Mouse (Mus musculus): ENCODE data around the gene Gm2a. TPM values are rescaled to one million over a fixed set of nuclear protein-coding genes. Genes with fewer than 3 reads are reported as not detected.

Gene Gm2a
- polyA plus RNA-seq (2014; fragmentation: Nextera tagmentation; extraction: Ambion mirVana) = 23.4 and 23.6 TPM in 2 replicates

DNA sequence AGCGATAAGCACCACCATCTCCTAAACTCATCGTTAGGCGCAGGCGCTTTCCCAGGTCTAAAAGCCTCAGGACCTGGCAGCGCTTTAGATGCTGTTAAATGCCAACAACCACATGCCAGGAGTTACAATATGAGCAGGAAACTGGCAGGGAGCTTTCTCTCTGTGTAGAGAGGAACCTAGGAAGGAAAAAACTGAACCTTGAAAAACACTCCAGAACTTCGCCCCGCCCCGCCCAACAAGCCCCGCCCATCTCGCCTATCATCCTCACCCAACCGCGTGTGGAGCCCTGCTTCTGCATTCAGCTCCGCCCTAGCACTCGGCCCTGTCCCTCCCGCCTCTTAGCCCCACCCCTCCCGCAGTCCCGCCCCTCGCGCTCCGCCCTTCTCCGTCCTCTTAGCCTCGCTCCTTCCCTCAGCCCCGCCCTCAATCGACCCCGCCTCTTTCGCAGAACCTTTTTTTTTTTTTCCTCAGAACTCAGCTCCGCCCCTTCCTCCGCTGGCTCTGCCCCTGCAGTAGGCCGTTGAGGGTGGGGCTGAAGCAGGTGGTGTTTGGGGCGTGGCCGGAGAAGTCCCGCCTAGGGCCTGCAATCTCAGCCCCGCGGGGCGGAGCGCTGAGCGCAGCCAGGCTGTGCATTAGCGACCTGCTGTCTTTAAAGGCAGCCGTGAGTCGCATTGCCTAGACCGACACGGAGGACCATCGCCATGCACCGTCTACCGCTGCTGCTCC is at the start of gene Gm2a:
Gene Gm2a, plus strand, starts transcription at position 653 of the 726 bp plus-strand sequence.
- Histone ChIP-seq H3K36me3 (ENCODE audit: control insufficient read depth, insufficient read depth, low read length) (no peaks in the 10 kb centered on the region), H3K9me3 (ENCODE audit: control insufficient read depth, low read length) (no peaks in the 10 kb centered on the region), H3K4me3 (replicated peaks; ENCODE audit: low read depth, low read length) (peak within 1 kb of the TSS; percentile 52), H3K27me3 (ENCODE audit: control insufficient read depth, insufficient read depth, low read length) (no peaks in the 10 kb centered on the region), H3K27ac (replicated peaks; ENCODE audit: low read depth, low read length) (peak within 1 kb of the TSS; percentile 69), H3K9ac (replicated peaks; ENCODE audit: low read length) (peak within 1 kb of the TSS; percentile 62), H3K4me1 (ENCODE audit: control insufficient read depth, insufficient read depth, low read length) (no peaks in the 10 kb centered on the region), H3K4me2 (ENCODE audit: low read length) (peak within 1 kb of the TSS; percentile 66)
- DNase-seq (peak; percentile 94), ATAC-seq (ENCODE audit: low FRiP score, low TSS enrichment) (peak; percentile 93)
- 3% methylated on average over 45 of the region's 45 CpGs for WGBS

DNA sequence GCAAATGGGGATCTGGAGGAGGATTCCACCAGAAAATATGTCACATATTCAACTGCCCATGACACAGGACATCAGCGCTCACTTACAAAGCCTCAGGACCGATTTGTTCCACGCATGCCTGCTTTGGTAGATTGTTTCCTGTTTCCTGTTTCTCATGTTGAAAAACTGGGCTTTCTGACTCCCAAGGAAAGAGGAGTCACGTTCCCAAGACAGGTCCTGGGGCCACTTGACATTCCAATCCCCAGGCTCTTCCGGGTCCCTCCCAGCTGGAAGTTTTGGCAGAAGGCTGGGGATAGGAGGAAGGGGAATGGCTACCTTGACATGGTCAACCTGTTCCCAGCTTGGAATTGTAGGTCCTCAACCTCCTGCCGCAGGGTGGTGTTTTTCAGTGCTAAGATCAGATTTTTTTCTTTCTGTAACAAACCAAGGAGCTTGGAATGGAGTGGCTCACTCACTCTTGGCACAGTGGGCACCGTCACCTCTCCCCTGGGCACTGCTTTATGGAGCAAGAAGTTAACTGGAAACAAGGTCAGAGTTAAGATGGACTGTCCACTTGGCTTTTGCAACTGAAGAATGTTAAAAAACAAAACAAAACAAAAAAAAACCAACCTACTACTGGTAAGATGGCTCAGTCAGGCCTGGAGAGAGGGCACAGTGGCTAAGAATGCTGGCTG is 46.9 kb upstream of the Gm2a start:
- H3K27me3 ChIP-seq (ENCODE audit: control insufficient read depth, insufficient read depth, low read length) = no peaks in the 10 kb centered on the region
- H3K4me1 ChIP-seq (ENCODE audit: control insufficient read depth, insufficient read depth, low read length) = no peaks in the 10 kb centered on the region
- no peak overlapping the region for H3K9ac ChIP-seq (replicated peaks; ENCODE audit: low read length)
- H3K36me3 ChIP-seq (ENCODE audit: control insufficient read depth, insufficient read depth, low read length) = no peaks in the 10 kb centered on the region
- no peak overlapping the region for H3K27ac ChIP-seq (replicated peaks; ENCODE audit: low read depth, low read length)
- H3K4me2 ChIP-seq (ENCODE audit: low read length) = no peak overlapping the region
- DNase-seq = no peak
- H3K4me3 ChIP-seq (replicated peaks; ENCODE audit: low read depth, low read length) = no peak overlapping the region
- 84% methylated on average over 7 of the region's 7 CpGs for WGBS
- H3K9me3 ChIP-seq (ENCODE audit: control insufficient read depth, low read length) = no peaks in the 10 kb centered on the region
- no peak for ATAC-seq (ENCODE audit: low FRiP score, low TSS enrichment)

DNA sequence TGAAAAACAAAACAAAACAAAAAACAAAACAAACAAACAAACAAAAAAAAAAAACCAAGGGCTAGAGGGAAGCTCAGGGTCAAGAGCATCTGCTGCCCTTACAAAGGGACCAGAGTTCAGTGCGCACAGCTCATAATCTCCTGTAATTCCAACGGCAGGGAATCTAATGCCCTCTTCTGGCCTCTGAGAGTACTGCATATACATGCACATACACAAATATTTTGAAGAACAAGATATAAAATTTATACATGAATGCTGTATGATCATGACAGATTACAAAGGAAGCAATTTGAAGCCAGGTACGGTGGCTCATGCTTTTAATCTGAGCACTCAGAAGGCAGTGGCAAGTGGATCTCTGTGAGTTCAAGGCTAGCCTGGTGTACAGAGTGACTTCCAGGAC is 40.4 kb upstream of the Gm2a start:
- ATAC-seq (ENCODE audit: low FRiP score, low TSS enrichment) (no peak), DNase-seq (no peak)
- Histone ChIP-seq H3K9me3 (ENCODE audit: control insufficient read depth, low read length) (no peaks in the 10 kb centered on the region), H3K36me3 (ENCODE audit: control insufficient read depth, insufficient read depth, low read length) (no peaks in the 10 kb centered on the region), H3K4me3 (replicated peaks; ENCODE audit: low read depth, low read length) (no peak overlapping the region), H3K9ac (replicated peaks; ENCODE audit: low read length) (no peak overlapping the region), H3K27me3 (ENCODE audit: control insufficient read depth, insufficient read depth, low read length) (no peaks in the 10 kb centered on the region), H3K4me1 (ENCODE audit: control insufficient read depth, insufficient read depth, low read length) (no peaks in the 10 kb centered on the region), H3K4me2 (ENCODE audit: low read length) (no peak overlapping the region), H3K27ac (replicated peaks; ENCODE audit: low read depth, low read length) (no peak overlapping the region)
- 86% methylated on average over 3 of the region's 3 CpGs for WGBS

DNA sequence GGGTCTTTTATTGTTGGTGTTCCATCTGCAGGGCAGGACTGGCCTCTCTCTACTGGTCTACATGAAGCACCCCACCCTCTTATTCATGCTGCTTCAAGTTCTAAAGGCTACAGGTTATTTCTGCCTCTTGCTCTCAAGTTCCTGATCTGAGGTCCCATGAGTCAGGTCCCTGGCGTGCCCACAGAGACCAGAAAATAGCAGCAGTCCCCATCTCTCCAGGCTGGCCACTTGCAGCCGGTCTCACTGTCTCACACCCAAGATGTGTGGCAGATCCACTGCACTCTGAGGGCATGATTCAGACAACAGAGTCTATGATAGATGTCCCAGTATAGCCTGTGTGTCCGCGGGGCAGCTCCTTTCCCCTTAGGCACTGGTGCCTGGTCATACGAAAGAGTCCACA is 37.1 kb upstream of the Gm2a start:
- no peak for DNase-seq
- no peak for ATAC-seq (ENCODE audit: low FRiP score, low TSS enrichment)
- no peaks in the 10 kb centered on the region for H3K27me3 ChIP-seq (ENCODE audit: control insufficient read depth, insufficient read depth, low read length)
- no peaks in the 10 kb centered on the region for H3K4me1 ChIP-seq (ENCODE audit: control insufficient read depth, insufficient read depth, low read length)
- no peaks in the 10 kb centered on the region for H3K36me3 ChIP-seq (ENCODE audit: control insufficient read depth, insufficient read depth, low read length)
- H3K4me2 ChIP-seq (ENCODE audit: low read length) = no peak overlapping the region
- WGBS = 94% methylated on average over 5 of the region's 5 CpGs
- H3K9ac ChIP-seq (replicated peaks; ENCODE audit: low read length) = no peak overlapping the region
- no peak overlapping the region for H3K4me3 ChIP-seq (replicated peaks; ENCODE audit: low read depth, low read length)
- H3K27ac ChIP-seq (replicated peaks; ENCODE audit: low read depth, low read length) = no peak overlapping the region
- no peaks in the 10 kb centered on the region for H3K9me3 ChIP-seq (ENCODE audit: control insufficient read depth, low read length)

DNA sequence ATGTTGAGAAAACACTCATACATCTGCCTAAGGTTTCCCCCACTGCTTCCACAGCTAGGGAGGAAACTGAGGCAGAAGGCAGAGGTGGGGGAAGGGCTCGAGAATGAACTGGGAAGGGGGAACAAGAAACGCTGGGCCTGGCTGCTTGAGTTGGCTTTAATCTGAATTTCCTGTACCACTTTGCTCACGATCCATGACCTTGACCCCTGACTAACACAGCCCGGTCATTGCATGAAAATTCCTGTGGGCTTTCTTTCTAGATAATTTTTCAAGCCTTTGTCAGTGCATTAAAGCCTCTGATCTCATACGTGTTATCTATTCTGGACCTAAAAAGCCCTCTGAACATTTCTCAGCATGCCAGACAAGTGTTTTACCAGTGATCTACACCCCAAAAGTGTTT is 35.1 kb upstream of the Gm2a start:
- Histone ChIP-seq H3K4me2 (ENCODE audit: low read length) (no peak overlapping the region), H3K4me3 (replicated peaks; ENCODE audit: low read depth, low read length) (no peak overlapping the region), H3K27ac (replicated peaks; ENCODE audit: low read depth, low read length) (no peak overlapping the region), H3K36me3 (ENCODE audit: control insufficient read depth, insufficient read depth, low read length) (no peaks in the 10 kb centered on the region), H3K9ac (replicated peaks; ENCODE audit: low read length) (no peak overlapping the region), H3K27me3 (ENCODE audit: control insufficient read depth, insufficient read depth, low read length) (no peaks in the 10 kb centered on the region), H3K4me1 (ENCODE audit: control insufficient read depth, insufficient read depth, low read length) (no peaks in the 10 kb centered on the region), H3K9me3 (ENCODE audit: control insufficient read depth, low read length) (no peaks in the 10 kb centered on the region)
- ATAC-seq (ENCODE audit: low FRiP score, low TSS enrichment) (no peak), DNase-seq (no peak)
- 68% methylated on average over 5 of the region's 5 CpGs for WGBS

DNA sequence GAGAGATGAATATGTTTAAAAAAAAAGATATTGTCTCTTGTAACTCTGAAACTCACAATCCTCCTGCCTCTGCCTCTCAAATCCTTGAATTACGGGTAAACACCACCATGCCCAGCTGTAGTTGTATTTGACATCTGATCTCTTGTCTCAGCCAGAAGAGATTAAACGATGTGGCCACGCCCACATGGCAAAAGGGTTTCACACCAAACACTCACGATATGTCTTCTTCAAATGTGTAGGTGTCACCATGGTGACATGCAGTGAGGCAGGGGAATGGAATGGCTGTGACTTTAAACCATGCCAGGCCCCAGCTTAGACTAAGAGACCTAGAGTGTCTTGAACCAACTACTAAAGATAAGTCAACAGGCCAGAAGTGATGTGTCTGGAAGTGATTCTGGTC is 31.0 kb upstream of the Gm2a start:
- Histone ChIP-seq H3K9ac (replicated peaks; ENCODE audit: low read length) (no peak overlapping the region), H3K27me3 (ENCODE audit: control insufficient read depth, insufficient read depth, low read length) (no peaks in the 10 kb centered on the region), H3K27ac (replicated peaks; ENCODE audit: low read depth, low read length) (no peak overlapping the region), H3K36me3 (ENCODE audit: control insufficient read depth, insufficient read depth, low read length) (no peaks in the 10 kb centered on the region), H3K4me2 (ENCODE audit: low read length) (no peak overlapping the region), H3K4me1 (ENCODE audit: control insufficient read depth, insufficient read depth, low read length) (no peaks in the 10 kb centered on the region), H3K4me3 (replicated peaks; ENCODE audit: low read depth, low read length) (no peak overlapping the region), H3K9me3 (ENCODE audit: control insufficient read depth, low read length) (no peaks in the 10 kb centered on the region)
- 50% methylated on average over 4 of the region's 4 CpGs for WGBS
- DNase-seq (no peak), ATAC-seq (ENCODE audit: low FRiP score, low TSS enrichment) (no peak)

DNA sequence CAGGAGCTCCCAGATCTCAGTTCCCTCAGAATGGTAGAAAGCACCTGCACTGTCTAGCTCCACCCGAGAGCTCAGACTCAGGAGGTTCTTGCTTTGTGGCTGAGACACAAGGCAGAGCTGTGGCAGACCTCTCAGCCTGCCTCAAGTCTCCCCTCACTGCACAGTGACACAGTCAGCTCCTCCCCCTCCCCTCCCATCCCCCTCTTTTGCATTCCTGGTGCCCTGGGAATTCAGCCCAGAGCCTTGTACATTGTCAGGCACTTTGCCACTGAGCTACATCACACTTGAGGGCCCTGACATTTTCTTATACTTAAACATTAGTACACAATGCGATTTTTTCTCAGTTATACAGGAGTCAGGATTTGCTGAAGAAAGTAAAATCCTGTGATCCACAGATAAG is 28.9 kb upstream of the Gm2a start:
- Histone ChIP-seq H3K4me3 (replicated peaks; ENCODE audit: low read depth, low read length) (no peak overlapping the region), H3K27me3 (ENCODE audit: control insufficient read depth, insufficient read depth, low read length) (no peaks in the 10 kb centered on the region), H3K36me3 (ENCODE audit: control insufficient read depth, insufficient read depth, low read length) (no peaks in the 10 kb centered on the region), H3K9me3 (ENCODE audit: control insufficient read depth, low read length) (no peaks in the 10 kb centered on the region), H3K4me1 (ENCODE audit: control insufficient read depth, insufficient read depth, low read length) (no peaks in the 10 kb centered on the region), H3K27ac (replicated peaks; ENCODE audit: low read depth, low read length) (no peak overlapping the region), H3K4me2 (ENCODE audit: low read length) (no peak overlapping the region), H3K9ac (replicated peaks; ENCODE audit: low read length) (no peak overlapping the region)
- no peak for ATAC-seq (ENCODE audit: low FRiP score, low TSS enrichment)
- peak; percentile 60 for DNase-seq
- WGBS = 34% methylated on average over 2 of the region's 2 CpGs

DNA sequence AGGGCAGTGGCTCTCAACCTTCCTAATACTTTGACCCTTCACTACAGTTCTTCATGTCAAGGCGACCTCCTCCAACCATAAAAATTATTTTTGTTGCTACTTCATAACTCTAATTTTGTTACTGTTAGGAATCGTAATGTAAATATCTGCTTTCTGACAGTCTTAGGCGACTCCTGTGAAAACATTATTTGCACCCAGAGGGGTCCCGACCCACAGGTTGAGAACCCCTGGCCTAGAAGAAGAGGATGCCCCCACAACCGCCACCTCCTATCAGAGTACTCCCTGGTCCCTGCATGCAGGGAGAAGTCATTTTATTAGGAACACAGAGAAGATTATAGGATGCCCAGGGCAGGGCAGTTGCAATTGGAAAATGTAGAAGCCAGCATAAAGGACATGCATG is 26.6 kb upstream of the Gm2a start:
- H3K27ac ChIP-seq (replicated peaks; ENCODE audit: low read depth, low read length) = no peak overlapping the region
- no peak overlapping the region for H3K4me3 ChIP-seq (replicated peaks; ENCODE audit: low read depth, low read length)
- H3K4me1 ChIP-seq (ENCODE audit: control insufficient read depth, insufficient read depth, low read length) = no peaks in the 10 kb centered on the region
- no peak overlapping the region for H3K9ac ChIP-seq (replicated peaks; ENCODE audit: low read length)
- DNase-seq = no peak
- H3K9me3 ChIP-seq (ENCODE audit: control insufficient read depth, low read length) = no peaks in the 10 kb centered on the region
- no peak overlapping the region for H3K4me2 ChIP-seq (ENCODE audit: low read length)
- H3K27me3 ChIP-seq (ENCODE audit: control insufficient read depth, insufficient read depth, low read length) = no peaks in the 10 kb centered on the region
- H3K36me3 ChIP-seq (ENCODE audit: control insufficient read depth, insufficient read depth, low read length) = no peaks in the 10 kb centered on the region
- ATAC-seq (ENCODE audit: low FRiP score, low TSS enrichment) = no peak
- 91% methylated on average over 5 of the region's 5 CpGs for WGBS

DNA sequence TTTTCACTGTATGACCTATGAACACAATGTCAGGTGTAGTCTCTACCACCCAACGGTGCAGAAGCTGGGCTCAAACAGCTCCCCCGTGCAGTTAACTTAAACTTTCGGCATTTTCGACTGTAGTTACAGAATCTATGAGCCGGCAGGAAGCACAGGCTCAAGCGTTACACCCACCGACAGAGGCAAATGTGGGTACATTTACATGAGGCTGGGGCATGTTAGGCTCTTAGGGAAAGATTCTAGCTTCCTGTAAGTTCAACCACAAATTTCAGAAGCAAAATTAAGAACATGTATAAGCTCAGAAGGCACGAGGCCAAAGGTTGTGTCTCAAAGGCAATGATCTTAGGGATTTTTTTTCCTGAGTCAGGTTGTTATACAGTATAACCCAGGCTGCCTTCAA is 25.4 kb upstream of the Gm2a start:
- no peak overlapping the region for H3K4me3 ChIP-seq (replicated peaks; ENCODE audit: low read depth, low read length)
- H3K4me2 ChIP-seq (ENCODE audit: low read length) = no peak overlapping the region
- no peaks in the 10 kb centered on the region for H3K4me1 ChIP-seq (ENCODE audit: control insufficient read depth, insufficient read depth, low read length)
- H3K27me3 ChIP-seq (ENCODE audit: control insufficient read depth, insufficient read depth, low read length) = no peaks in the 10 kb centered on the region
- DNase-seq (no peak), ATAC-seq (ENCODE audit: low FRiP score, low TSS enrichment) (no peak)
- no peak overlapping the region for H3K9ac ChIP-seq (replicated peaks; ENCODE audit: low read length)
- WGBS = 89% methylated on average over 8 of the region's 8 CpGs
- H3K27ac ChIP-seq (replicated peaks; ENCODE audit: low read depth, low read length) = no peak overlapping the region
- no peaks in the 10 kb centered on the region for H3K9me3 ChIP-seq (ENCODE audit: control insufficient read depth, low read length)
- no peaks in the 10 kb centered on the region for H3K36me3 ChIP-seq (ENCODE audit: control insufficient read depth, insufficient read depth, low read length)
